Mouse (Mus musculus): ENCODE results near the gene Lrrn4cl.

Lrrn4cl gene

DNA sequence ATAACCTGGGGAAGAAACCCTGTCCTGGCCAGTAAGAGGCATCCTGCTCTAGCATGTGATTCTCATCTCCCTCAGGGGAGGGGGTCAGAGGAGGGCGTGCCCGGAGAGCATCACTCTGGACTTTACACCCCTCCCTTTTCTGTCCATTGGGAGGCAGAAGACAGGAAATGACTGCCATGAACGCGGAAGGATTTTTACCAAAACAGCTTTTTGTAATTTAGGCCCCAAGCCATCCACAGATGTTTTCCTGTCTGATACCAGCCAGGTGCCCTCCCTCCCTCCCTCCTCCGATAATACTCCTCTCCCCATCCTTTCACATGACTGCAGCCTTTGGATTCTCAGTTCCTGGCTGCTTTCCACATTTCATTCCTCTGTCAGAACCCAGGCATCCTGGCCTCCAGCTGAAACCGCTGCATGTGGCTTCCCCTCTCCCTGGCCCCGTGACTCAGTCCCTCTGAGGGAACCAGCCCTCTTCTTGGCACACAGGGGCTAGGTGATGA is at the start of gene Lrrn4cl:
Gene Lrrn4cl, plus strand, starts transcription at position 367 of the 500 bp plus-strand sequence.
- 23% methylated on average over 7 of the region's 7 CpGs for WGBS

DNA sequence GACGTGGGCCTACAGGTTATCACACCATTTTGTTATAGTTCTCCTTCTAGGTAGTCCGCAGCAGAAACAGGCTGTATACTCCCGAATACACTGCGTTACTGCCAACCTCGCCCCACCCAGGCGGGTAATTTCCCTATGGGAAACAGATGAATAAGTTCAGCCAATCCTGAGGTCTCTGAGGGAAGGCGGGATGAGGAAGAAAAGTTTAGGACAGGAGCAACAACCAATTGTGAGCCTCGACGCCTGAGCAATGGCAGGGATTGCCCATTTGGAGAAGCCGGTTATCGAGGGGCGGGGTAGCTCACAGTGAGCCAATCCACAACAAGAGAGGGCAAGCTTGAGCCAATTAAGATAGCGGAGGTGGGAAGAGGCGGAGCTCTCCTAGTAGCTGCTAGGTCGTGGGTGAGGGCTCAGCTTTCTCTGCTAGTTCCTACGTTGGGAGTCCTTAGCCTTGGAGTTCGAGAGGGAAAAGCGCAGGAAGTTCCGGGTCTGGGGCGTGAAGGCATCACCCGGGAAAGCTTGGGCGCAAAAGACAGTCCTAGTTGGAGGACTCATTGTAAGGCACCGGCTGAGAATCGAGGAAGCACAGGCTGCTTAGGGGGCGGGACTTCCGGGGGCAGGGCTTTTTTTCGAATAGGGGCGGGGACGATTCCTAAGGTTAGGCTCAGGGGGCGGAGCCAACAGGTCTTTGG is 48.3 kb upstream of the Lrrn4cl start, which contains the start of gene Zbtb3:
Gene Zbtb3, plus strand, starts transcription at position 426 of the 692 bp plus-strand sequence.
- WGBS: under 1% methylated on average over 30 of the region's 30 CpGs

DNA sequence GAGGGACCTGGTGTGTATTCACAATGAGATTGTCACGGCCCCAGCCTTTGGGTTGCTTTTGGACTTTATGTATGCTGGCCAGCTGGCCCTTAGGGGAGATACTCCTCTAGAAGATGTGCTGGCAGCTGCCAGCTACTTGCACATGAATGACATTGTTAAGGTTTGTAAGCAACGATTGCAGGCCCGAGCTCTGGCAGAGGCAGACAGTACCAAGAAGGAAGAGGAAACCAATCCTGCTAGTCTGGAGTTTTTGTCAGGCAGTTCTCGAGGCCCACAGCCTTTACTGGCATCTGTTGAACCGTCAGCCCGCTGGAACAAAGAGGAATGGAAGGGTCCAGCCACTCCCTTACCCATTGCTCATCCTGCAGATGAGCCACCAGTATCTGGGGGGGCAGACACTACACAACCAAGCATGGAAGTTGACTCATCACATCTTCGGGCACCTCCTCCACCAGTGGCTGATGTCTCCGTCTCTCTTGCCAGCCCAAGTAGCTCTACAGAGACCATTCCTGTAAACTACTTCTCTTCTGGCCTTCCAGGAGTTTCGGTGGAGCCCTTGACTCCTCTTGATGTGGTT is 47.3 kb upstream of the Lrrn4cl start:
- 62% methylated on average over 9 of the region's 9 CpGs for whole genome bisulfite sequencing

DNA sequence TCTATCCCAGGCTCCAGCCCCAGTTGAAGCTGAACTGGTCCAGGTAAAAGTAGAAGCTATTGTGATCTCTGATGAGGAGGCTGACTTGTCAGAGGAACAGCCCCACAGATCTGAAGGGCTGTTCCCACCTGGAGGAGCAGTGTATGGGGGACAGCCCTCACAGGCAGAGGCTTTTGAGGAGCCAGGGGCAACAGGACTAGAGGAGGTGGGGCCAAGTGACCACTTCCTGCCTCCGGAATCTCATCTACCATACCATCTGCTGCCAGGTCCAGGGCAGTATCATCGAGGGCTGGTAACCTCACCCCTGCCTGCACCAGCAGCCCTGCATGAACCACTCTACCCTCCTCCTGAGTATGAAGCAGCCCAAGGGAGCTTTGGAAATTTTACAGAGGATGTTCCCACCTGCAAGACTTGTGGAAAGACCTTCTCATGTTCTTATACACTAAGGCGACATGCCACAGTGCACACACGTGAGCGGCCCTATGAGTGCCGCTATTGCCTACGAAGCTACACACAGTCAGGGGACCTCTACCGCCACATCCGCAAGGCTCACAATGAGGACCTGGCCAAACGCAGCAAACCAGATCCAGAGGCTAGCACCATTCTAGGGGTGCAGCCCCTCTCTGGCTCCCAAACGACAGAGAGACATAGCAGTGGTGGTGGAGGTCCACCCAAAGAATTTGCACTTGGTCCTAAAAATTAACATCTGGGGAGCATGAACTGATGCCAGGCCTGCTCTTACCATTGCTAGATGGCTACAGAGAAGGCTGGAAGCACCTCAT is 46.5 kb upstream of the Lrrn4cl start:
- WGBS: 90% methylated on average over 11 of the region's 11 CpGs

DNA sequence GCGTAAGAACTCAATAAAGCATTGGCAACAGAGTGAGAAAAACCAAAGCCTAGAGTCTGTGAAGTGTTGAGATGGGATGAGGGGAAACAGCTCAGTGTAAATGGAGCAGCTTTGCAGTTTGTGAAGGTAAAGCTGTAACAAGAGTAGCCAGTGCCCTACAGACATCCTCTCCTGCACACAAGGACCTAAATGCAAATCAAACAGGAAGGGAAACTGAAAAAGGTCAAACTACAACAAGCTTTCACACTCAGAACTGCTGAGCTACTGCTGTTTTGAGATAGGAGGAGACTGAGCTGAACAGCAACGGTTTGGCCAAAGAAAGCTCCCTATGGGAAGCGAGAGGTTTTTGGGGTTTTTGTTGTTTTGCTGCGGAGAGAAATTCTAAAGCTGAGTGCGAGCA is 43.8 kb upstream of the Lrrn4cl start:
- WGBS: 82% methylated on average over 5 of the region's 5 CpGs

DNA sequence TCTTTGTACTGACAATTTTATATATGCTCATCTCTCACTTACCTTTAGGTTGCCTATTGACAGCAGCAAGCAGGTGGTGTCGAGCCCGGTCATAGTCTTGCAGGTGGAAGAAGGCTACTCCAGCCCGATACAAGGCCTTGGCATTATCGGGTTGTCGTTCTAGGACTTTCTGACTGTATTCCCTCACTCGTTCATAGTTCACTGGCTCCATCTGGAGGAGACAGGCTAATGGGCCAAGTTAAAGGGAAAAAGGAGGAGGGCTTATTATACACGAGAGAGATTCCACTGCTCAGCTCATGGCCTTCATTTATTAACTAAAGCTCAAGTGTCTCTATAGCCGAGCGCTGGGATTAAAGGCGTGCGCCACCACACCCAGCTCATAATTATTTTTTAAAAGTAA is 34.8 kb upstream of the Lrrn4cl start:
- 56% methylated on average over 11 of the region's 11 CpGs for WGBS

DNA sequence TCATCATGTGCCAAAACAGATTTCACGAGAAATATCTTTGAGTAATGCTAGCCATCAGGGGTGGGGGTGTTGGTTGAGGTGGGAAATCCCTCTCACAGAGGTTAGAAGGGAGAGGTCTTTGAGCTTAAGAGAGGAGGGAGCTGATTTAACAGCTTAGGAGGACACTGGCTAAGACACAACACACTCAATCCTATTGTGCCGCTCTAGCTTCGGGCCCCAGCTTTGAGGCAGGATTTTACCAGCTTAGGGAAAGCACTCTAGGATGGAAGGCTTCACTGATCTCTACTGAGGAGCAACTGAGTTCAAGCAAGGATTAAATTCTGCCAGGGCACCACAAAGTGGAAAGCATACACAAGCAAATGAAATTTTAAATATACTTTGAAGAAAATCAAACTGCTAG is 33.6 kb upstream of the Lrrn4cl start:
- WGBS: 49% methylated on average over 3 of the region's 3 CpGs

DNA sequence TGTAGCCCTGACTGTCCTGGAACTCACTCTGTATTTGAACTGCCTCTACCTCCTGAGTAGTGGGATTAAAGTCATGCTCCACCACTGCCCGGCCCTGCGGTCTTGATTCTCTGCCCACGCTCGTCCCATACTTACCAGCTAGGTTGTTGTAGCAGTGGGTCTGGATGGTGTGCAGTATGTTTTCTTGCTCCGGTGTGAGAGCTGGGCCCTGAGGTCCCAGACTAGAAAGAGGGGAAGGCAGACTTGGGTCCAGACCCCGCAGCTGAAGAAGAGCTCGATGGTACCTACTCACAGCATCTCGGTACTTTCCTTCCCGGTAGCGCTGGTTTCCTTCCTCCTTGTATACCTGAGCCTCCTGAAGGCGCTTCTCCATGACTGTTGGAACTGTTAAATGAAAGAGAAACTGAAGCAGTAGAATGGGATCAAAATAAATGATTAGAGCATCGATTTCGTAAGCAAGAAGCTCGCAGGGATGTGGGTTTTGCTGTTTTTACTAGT is 32.2 kb upstream of the Lrrn4cl start:
- WGBS: 13% methylated on average over 14 of the region's 14 CpGs

DNA sequence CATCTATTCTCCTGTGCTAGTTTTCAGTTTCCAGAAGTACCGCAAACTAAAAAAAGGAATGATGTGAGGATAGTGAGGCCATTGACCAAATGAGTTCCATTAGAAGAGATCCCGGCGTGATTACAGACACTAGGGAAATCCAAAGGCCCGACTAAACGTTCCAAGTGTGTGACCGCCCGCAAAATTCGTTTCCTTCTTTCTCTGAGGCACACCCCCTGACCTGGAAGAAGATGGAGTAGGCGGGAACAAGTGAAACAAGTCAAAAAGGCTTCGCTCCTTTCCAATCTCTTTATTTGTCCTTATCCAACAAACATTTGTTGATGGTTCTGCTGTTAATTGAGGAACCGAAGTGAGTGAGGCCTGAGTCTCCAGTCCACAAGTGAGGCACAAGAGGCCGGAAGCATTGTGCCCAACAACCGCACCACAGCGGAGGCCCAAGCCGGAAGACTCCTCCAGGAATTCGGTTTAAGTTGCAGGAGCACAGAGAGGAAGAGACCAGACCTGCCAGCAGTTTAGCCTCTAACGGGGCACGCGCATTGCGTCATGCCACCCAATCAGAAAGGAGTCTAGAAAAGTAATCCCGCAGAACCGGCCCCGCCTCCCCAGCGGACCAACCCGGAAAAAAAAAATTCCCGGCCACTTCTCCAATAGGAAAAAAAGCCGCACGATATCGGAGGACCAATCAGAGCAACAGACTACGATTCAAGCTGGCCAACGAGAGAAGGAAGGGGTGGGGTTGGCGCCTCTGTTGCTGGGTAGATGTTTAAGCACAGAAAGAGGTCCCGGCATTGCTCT is 31.6 kb upstream of the Lrrn4cl start, which contains the start of gene Ttc9c:
Gene Ttc9c, minus strand, starts transcription at position 533 of the 795 bp plus-strand sequence.
- under 1% methylated on average over 33 of the region's 33 CpGs for WGBS

DNA sequence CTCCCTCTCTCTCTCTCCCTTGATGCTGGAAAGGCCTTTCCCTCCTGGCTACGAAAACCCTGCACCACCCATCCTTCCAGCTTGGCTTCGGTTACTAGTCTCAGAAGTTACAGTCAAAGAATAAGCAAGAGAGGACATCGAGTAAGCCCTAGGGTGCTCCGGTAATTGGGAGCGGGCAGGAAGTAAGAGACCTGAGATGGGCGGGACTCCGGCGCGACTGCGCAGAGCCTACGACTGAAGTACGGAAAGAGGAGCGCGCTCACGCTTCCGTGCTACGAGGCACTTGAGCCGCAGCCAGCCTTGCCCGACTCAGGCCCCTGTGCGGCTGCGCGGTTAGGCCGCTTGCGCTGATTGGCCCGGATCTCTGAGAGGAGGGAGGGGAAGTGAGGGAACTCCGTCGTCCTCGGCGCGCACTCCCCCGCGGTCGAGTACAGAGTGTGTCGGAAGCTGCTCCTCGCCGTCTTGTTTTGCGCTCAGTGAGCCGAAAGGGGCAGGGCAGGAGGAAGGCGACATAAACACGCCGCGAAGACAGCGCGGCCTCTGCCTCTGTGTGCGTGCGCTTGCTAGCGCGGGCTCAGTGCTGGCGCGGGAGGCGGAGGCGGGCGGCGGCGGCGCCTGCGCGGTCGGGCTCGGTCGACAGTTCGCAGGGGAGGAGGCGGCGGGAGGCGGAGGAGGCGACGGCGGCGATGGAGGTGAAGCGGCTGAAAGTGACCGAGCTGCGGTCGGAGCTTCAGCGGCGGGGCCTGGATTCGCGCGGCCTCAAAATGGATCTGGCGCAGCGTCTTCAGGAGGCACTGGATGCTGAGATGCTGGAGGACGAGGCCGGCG is 30.8 kb upstream of the Lrrn4cl start, which contains the start of gene Hnrnpul2:
Gene Hnrnpul2, plus strand, starts transcription at position 415 of the 828 bp plus-strand sequence.
- WGBS: under 1% methylated on average over 83 of the region's 83 CpGs

DNA sequence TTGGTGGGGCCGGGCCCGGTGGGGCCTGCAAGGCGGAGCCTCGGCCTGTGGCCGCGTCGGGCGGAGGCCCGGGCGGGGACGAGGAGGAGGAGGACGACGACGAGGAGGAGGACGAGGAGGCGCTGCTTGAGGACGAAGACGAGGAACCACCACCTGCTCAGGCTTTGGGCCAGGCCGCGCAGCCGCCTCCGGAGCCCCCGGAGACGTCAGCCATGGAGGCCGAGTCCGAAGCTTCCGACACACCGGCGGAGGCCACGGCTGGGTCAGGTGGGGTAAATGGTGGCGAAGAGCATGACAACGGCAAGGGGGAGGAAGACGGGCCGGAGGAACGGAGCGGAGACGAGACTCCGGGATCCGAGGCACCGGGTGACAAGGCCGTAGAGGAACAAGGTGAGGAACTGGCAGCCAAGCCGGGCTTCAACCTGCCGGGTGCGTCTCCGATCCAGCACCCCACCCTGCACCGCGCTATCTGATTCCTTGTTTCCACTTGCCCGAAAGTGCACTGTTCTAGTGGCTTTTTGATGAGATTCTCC is 30.1 kb upstream of the Lrrn4cl start:
- under 1% methylated on average over 48 of the region's 48 CpGs for WGBS

DNA sequence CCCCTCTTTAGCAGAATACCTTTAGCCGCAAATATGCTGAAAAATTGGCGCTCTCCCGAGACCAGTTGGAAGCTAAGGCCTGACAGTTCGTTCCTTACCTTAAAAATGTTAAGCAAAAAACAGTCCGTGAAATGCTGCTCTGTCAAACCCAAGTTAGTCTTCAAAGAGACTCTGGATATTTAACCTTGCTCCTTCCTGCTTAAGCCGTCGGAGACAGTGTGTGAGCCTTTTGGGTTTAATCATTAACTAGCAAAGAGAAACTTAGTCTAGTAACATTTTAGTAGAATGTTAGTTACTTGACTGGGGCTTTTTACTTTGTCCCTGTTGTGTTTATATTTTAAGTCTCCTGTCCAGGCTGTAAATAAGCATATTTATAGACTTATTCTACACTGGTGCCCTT is 29.4 kb upstream of the Lrrn4cl start:
- under 1% methylated on average over 7 of the region's 7 CpGs for WGBS

DNA sequence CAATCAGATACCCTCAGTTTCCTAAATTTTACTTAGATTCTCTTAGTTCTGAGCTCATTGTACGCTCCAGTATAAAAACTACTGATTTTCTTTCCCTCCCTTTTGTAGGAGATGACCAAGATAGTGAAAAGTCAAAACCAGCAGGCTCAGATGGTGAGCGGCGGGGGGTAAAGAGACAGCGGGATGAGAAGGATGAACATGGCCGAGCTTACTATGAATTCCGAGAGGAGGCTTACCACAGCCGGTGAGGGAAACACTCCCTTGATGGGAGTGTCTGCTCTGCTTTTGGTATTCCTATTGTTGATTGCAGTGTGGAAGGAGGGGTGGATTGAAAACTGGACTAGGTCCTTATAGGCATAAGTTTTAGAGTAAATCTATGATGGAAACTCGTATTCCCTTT is 27.9 kb upstream of the Lrrn4cl start:
- WGBS: 24% methylated on average over 8 of the region's 8 CpGs

DNA sequence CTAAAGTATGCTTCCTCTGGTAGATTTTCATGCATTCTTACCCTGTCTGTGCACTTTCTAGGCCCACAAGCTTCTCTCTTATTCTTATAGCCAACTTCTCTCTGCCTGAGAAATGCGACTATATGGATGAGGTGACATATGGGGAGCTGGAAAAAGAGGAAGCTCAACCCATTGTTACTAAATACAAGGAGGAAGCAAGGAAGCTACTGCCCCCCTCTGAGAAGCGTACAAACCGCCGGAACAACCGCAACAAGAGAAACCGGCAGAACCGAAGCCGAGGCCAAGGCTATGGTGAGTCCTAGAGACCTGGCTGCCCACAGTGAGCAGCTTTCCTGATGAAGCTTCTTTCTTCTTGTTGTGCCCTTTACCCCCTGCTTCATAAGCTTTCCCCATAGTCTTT is 20.9 kb upstream of the Lrrn4cl start, which contains the start of gene AC129217.1:
Gene AC129217.1, plus strand, starts transcription at position 114 of the 400 bp plus-strand sequence.
- WGBS: 69% methylated on average over 8 of the region's 8 CpGs

DNA sequence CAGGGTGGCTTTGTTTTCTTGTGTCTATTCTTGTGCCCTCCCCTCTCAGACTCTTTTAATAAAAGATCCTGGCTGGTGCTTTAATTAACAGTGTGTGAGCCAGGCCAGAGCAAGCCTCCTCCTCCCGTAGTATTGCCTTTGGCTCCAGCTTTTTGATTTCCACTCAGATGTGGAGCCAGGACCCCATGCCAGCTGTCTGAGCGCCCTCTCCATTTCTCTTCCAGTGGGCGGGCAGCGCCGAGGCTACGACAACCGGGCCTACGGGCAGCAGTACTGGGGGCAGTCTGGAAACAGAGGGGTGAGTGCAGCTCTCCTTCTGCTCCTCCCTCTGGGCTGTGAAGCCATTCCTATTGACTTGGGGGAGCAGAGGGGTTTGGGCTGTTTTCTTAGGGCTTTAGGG is 19.9 kb upstream of the Lrrn4cl start:
- 28% methylated on average over 8 of the region's 8 CpGs for WGBS

DNA sequence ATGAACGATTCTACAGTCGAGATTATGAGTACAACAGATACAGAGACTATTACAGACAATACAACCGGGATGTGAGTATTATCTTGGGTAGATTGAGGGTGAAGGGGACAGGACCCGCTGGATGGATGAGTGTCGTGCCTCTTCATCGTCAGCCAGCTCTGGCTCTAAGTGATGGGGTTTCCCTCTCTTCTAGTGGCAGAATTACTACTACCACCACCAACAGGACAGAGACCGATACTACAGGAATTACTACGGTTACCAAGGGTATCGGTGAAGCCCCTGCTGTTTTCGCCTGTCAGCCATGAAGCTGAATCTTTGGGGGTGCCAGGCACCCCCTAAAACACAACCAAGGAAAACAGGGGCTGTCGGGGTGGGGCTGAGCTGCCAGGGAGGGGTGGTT is 19.3 kb upstream of the Lrrn4cl start:
- 65% methylated on average over 11 of the region's 11 CpGs for WGBS

DNA sequence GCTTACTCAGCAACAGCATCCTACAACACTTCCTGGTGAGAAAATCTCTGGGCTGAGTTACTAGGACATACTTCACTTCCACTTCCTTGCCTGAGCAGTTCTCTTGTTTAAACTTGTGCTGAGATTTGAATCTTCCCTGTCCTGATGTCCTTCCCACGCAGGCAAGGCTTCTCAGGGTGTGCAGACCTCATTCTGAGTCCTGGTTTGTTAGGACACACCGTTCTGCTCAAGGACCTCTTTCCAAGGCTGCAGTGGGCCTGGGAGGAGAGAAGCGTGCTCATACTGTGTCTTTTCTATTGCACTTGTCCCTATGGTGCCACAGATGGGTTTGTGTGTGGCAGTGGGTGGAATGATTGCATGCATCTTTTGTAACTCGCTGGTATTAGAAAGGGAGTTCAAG is 17.6 kb upstream of the Lrrn4cl start:
- WGBS: 57% methylated on average over 4 of the region's 4 CpGs

DNA sequence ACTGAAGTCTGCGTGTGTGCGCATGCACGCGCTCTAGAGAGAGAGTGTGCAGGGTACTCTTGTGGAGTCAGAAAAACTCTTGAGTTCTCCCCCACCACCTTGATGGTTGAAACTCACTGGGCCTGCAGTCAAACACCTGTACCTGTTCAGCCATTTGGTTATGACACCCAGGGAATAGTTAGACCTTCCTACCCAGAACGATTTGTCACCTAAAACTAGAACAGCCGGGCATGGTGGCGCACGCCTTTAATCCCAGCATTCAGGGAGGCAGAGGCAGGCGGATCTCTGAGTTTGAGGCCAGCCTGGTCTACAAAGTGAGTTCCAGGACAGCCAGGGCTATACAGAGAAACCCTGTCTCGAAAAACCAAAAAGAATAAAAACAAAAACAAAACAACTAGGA is 14.2 kb upstream of the Lrrn4cl start:
- 93% methylated on average over 10 of the region's 10 CpGs for WGBS

DNA sequence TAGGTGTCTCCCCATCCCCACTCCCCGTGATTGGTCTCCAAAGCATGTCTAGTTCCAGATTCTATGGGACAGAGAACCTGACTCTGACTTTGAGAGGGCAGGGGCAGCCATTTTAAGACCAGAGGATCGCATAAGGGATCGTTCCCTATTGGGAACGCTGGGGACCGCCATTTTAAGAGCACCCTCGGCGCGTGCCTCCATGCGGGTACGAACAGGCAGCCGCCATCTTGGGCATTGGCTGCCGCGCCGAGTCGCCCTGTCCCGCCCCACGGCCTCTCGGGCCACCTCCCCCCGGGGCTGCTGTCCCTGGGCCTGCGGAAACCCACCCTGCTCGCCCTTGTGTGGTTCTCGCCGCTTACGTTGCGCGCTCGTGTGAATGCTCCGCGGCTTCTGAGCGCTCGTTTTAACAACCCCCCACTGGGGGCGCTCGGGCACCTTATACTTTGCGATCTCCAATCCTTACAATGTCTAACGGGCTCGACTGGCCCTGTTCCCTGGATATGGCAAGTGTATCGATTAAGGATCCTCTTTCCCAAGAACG is 13.2 kb upstream of the Lrrn4cl start, which contains the start of gene Bscl2:
Gene Bscl2, plus strand, starts transcription at position 217 of the 541 bp plus-strand sequence.
- under 1% methylated on average over 38 of the region's 38 CpGs for WGBS

Data from cerebral cortex, adult 2 months (tissue).